Mouse (Mus musculus): ENCODE results near the gene Gapvd1. TPM values are rescaled to one million over a fixed set of nuclear protein-coding genes. Genes with fewer than 3 reads are reported as not detected.

Gapvd1 gene
- total RNA-seq, 2 experiments from 2014 or later, result 106 TPM

- no peak for DNase-seq
Measured at GRCm38 (mm10) chr2:34711904-34712303, 43.1 kb downstream of the Gapvd1 start.

- DNase-seq, result no peak
Measured at GRCm38 (mm10) chr2:34708675-34709074, 46.4 kb downstream of the Gapvd1 start.

- no peak for DNase-seq
Measured at GRCm38 (mm10) chr2:34696592-34696991, 58.4 kb downstream of the Gapvd1 start.

- DNase-seq, result no peak
Measured at GRCm38 (mm10) chr2:34692861-34693260, 62.2 kb downstream of the Gapvd1 start.

- no peak for DNase-seq
Measured at GRCm38 (mm10) chr2:34684076-34684870, 70.8 kb downstream of the Gapvd1 start.

GRCm38 (mm10) chr2:34677976-34678375, 77.1 kb downstream of the Gapvd1 start:
- no peak for DNase-seq

- no peak for DNase-seq
Measured at GRCm38 (mm10) chr2:34677061-34677460, 78.0 kb downstream of the Gapvd1 start.

GRCm38 (mm10) chr2:34673846-34674245, 81.2 kb downstream of the Gapvd1 start:
- no peak for DNase-seq

GRCm38 (mm10) chr2:34671385-34672026, 83.5 kb downstream of the Gapvd1 start:
- DNase-seq, result peak; percentile 32 to 41

- DNase-seq, result no peak
Measured at GRCm38 (mm10) chr2:34670470-34670869, 84.6 kb downstream of the Gapvd1 start.

- DNase-seq, result no peak
Measured at GRCm38 (mm10) chr2:34669203-34669746, 85.8 kb downstream of the Gapvd1 start.

- peak; percentile 49 to 52 for DNase-seq
Measured at GRCm38 (mm10) chr2:34668440-34669191, 86.4 kb downstream of the Gapvd1 start.

GRCm38 (mm10) chr2:34667820-34668219, 87.2 kb downstream of the Gapvd1 start:
- DNase-seq, result no peak

- DNase-seq, result no peak
Measured at GRCm38 (mm10) chr2:34647410-34647809, 107.6 kb downstream of the Gapvd1 start.

GRCm38 (mm10) chr2:34646541-34646865, 108.5 kb downstream of the Gapvd1 start:
- no peak for DNase-seq

GRCm38 (mm10) chr2:34645851-34646540, 109.0 kb downstream of the Gapvd1 start:
- DNase-seq, result no peak

GRCm38 (mm10) chr2:34644571-34645526, 110.2 kb downstream of the Gapvd1 start:
- no peak for DNase-seq

GRCm38 (mm10) chr2:34642351-34642750, 112.7 kb downstream of the Gapvd1 start:
- DNase-seq, result no peak

- DNase-seq, result no peak
Measured at GRCm38 (mm10) chr2:34639725-34640124, 115.3 kb downstream of the Gapvd1 start.

- peak; percentile 78 to 83 for DNase-seq
Measured at GRCm38 (mm10) chr2:34638955-34639650, 115.9 kb downstream of the Gapvd1 start.
